Mouse (Mus musculus) megakaryocyte, embryonic 14.5 days (primary cell): ENCODE measurements at regions not wholly inside any gene's neighbourhood (a gene's known extent, or its start where the extent isn't known, plus 50 kb on each side); places are given as distances from the start of the nearest gene placed in this dataset.

Source experiments
- FLI1 ChIP-seq: IDR thresholded peaks from 2 replicates; pipeline ENCODE4 v1.6.1; 2012; ENCODE audit warnings: low read length, inconsistent platforms, mixed read lengths
- GATA1 ChIP-seq: IDR thresholded peaks from 3 replicates; pipeline ENCODE4 v1.6.1; 2012; ENCODE audit warnings: mixed read lengths, low read length, inconsistent platforms, borderline replicate concordance

DNA sequence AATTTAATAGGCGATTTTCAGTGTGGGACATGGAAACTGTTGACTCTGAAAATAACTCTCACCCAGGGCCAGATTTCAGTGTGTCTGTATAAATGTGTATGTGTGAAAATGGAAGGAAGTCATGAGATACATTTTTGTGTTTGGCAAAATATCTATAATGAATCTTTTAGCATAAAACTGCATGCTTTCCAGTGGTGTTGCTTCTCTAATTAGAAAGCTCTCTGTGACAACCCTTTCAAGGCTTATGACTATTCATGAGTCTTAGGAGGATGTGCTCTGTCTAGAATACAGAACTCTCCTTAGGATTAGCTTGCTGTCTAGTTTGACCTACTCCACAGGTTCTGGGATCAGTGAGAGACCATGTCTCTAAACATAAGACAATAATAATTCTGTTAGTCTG, 474.2 kb downstream of the 1810013L24Rik start:
- TF ChIP-seq GATA1 = no peak
- TF ChIP-seq FLI1 = no peak
